Mouse (Mus musculus) erythroblast, adult 5-6 weeks (primary cell): ENCODE measurements around the gene Eif5b. TPM values are rescaled to one million over a fixed set of nuclear protein-coding genes. Genes with fewer than 3 reads are reported as not detected.

Source experiments
- ATAC-seq: replicated peaks from 2 replicates; pipeline ENCODE4 v1.8.0; 2016; ENCODE audit warnings: moderate number of reproducible peaks, mild to moderate bottlenecking, moderate TSS enrichment, inconsistent platforms; ENCODE audit not compliant: poor library complexity, low FRiP score, severe bottlenecking
- total RNA-seq, 2 experiments: library from RNA; stranded (forward) in 1 of 2; stranded (reverse) in 1 of 2; fragments of 150-400 nt in 1 of 2; fragments of 200-764, 138-1000 nt in 1 of 2; gene quantifications; 2 replicates each; pipeline versions ENCODE4 v1.2.3 to v1.2.4; 2015 to 2017; ENCODE audit warnings: low replicate concordance in 2 of 2

The Eif5b gene
- total RNA-seq, 2 experiments from 2014 or later = 10.6 to 18.6 TPM

- no peak for ATAC-seq
These were observed 106.0 kb downstream of the Eif5b start for GRCm38 (mm10) chr1:38103813-38104212.

Other genes starting within 250 kb of the Eif5b start
- 1.3 and 2.5 TPM in 2 replicates for gene Tsga10, start 131.6 kb upstream of the Eif5b start, total RNA-seq (2015; ENCODE audit: low replicate concordance)
- 2.9 and 5.2 TPM in 2 replicates for gene Tsga10, start 131.6 kb upstream of the Eif5b start, total RNA-seq (2017; ENCODE audit: low replicate concordance)
- 0.63 TPM in 1 of 2 replicates, not detected in the other for gene Lipt1, start 126.3 kb upstream of the Eif5b start, total RNA-seq (2015; ENCODE audit: low replicate concordance)
- not detected in 2 replicates for gene Lipt1, start 126.3 kb upstream of the Eif5b start, total RNA-seq (2017; ENCODE audit: low replicate concordance)
- 10.4 and 24.9 TPM in 2 replicates for gene Mitd1, start 107.6 kb upstream of the Eif5b start, total RNA-seq (2015; ENCODE audit: low replicate concordance)
- gene Mitd1, start 107.6 kb upstream of the Eif5b start, total RNA-seq (2017; ENCODE audit: low replicate concordance) = 6.7 and 13.4 TPM in 2 replicates
- 99.0 and 111 TPM in 2 replicates for gene Mrpl30, start 107.5 kb upstream of the Eif5b start, total RNA-seq (2015; ENCODE audit: low replicate concordance)
- gene Mrpl30, start 107.5 kb upstream of the Eif5b start, total RNA-seq (2017; ENCODE audit: low replicate concordance) = 36.2 and 43.3 TPM in 2 replicates
- gene Lyg2, start 81.5 kb upstream of the Eif5b start, total RNA-seq (2015; ENCODE audit: low replicate concordance) = 0.77 TPM in 1 of 2 replicates, not detected in the other
- gene Lyg2, start 81.5 kb upstream of the Eif5b start, total RNA-seq (2017; ENCODE audit: low replicate concordance) = not detected in 2 replicates
- gene Lyg1, start 40.3 kb upstream of the Eif5b start, total RNA-seq (2015; ENCODE audit: low replicate concordance) = not detected in 2 replicates
- gene Lyg1, start 40.3 kb upstream of the Eif5b start, total RNA-seq (2017; ENCODE audit: low replicate concordance) = not detected in 2 replicates
- 22.6 and 24.0 TPM in 2 replicates for gene Txndc9, start 117 bp upstream of the Eif5b start, total RNA-seq (2015; ENCODE audit: low replicate concordance)
- 24.8 and 30.1 TPM in 2 replicates for gene Txndc9, start 117 bp upstream of the Eif5b start, total RNA-seq (2017; ENCODE audit: low replicate concordance)
- 19.8 and 29.7 TPM in 2 replicates for gene Rev1, start 131.8 kb downstream of the Eif5b start, total RNA-seq (2015; ENCODE audit: low replicate concordance)
- gene Rev1, start 131.8 kb downstream of the Eif5b start, total RNA-seq (2017; ENCODE audit: low replicate concordance) = 21.2 and 40.1 TPM in 2 replicates